Mouse (Mus musculus) lung, postnatal 36 days (tissue): ENCODE measurements around the gene Fgf4.

Source experiments
- DNase-seq: peaks from one replicate; pipeline ENCODE4 v3.0.0; 2022; ENCODE audit warnings: mixed read lengths

The Fgf4 gene

GRCm38 (mm10) chr7:144847067-144847466, at the start of gene Fgf4:
TSS of gene Fgf4 (plus strand) at chr7:144847367.
- no peak for DNase-seq

DNA sequence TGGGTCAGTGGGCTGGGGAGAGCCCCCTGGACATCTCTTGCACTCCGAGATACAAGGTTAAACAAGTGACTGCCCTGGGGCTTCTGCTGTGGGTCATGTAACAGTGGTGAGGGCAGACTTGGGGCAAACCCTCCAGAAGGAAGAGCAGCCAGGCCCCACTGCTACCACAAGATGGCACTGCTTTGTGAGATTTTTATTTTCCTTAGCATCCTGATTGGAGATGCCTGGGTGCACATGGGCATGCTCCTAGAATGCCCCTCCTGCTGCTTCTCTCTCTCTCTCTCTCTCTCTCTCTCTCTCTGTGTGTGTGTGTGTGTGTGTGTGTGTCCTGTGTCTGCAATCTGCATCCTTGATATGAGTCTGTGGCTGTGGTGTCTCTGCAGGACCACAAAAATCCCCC, 48.7 kb upstream of the Fgf4 start:
- peak; percentile 9 for DNase-seq

- no peak for DNase-seq
Observed at GRCm38 (mm10) chr7:144807036-144807435, 40.1 kb upstream of the Fgf4 start.

DNA sequence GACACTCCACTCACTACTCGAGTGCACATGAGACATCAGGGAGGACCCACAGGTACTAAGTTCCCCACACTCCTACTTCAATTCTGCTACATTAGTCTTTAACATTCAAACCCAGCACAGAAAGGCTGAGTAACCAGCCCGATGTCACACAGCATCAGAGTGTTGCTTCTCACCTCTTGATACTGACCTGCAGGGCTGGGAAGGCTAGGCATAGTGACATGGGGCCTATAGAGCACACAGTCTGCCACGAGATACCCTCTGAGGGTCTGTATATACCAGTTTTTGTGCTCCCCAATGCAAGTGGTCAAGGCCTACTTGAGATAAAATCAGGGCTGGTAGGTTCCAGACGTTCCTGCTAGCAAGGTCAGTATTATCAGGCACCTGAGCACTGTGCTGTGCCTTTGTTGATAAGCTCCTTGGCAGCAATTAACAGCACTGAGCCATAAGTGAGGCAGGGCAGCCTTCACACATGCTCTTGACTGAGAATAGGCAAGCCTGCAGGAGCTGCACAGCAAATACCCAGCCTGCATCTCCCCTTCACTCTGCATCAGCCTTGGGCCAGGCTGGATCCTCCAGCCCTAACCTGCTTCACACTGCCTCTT, 39.1 kb upstream of the Fgf4 start:
- no peak for DNase-seq

GRCm38 (mm10) chr7:144811521-144811920, 35.6 kb upstream of the Fgf4 start:
- peak; percentile 6 for DNase-seq

DNA sequence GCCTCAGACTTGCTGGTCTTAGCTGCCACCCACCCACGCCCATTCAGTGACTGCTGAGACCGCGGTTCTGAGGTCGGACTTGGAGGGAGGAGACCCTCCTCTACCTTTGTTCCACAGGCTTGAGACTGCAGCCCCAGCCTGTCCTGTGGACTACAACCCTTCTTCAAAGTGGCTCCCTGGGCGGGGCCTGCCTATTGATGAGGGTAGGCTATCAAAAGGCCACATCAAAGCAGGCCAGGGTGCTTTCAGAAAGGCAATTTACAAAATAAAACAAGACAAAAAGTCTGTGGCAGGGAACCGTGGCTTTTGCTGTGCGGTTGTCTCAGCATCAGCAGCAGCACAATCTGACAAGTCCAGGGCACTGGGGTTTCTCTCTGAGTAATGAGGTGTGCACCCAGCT, 25.3 kb upstream of the Fgf4 start:
- DNase-seq: no peak

DNA sequence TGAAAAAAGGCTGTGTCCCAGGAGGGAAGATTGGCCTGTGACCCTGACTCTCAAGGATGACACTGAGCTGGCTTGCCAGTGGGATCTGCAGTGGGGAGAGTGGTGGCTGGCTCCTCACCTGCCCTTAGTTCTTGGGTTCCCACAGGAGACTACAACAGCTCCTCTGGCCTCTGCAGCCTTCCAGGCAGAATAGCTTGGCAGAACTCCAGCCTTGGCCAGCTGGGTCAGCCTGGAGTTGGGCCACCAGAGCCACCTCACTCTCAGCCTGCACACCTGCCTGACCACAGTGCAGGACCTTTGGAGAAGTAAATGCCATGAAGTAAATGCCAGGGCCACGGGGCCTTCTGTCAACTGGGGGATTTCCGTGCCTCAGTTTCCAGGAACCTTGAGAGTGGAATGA, 23.2 kb upstream of the Fgf4 start:
- DNase-seq: no peak

DNA sequence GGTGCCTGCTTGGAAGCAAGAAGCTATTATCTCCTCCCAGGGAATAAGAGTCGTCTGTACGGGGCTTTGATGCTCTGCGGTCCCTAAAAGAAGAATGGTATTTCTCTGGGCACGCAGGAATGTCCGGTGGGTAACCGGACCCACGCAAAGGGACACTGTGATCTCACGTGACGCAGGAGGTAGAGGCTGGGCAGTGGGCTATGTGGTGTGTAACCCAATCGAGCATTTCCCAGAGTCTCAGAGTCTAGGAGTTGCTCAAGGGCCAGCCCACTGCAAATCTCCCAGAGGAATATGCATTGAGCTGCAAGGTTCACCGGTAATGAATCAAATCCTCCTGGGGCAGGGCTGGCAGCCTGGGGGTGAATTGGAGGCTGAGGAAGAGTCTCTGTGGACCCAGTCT, 18.8 kb upstream of the Fgf4 start:
- no peak for DNase-seq

DNA sequence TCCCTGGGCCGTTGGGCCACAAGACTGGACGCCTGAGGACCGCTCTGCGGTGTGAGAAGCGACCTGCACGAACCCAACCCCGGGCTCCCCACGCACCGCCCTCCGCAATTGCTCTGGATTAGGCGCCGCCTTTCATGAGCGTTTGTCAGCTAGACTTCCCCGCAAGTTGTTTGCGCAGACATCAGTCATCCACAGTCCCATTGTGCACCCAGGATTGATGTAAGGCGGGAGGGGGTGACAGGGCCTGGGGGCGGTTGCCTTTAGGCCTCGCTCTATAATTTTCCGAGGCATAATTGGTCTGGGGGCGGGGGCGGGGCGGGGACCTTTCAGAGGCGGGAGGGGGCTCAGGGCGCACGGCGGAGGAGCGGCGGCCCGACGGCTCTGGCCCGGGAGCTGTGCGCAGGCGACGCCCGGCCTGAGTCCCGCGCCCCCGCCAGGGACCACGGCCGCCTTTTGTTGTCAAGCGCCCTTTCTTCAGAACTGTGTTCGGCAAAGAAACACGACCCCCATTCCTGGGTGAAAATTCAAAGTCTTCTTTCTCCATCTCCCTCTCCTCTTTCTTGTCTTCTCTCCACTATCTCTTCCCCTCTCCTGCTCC, 9.2 kb upstream of the Fgf4 start, which contains the start of gene Fgf3:
TSS of gene Fgf3 (plus strand) at position 193 of the 598 bp plus-strand sequence.
- DNase-seq: no peak

GRCm38 (mm10) chr7:144838522-144839503, 8.4 kb upstream of the Fgf4 start:
- no peak for DNase-seq

- DNase-seq: peak; percentile 57
Observed at GRCm38 (mm10) chr7:144846158-144846557, 1.0 kb upstream of the Fgf4 start.

DNA sequence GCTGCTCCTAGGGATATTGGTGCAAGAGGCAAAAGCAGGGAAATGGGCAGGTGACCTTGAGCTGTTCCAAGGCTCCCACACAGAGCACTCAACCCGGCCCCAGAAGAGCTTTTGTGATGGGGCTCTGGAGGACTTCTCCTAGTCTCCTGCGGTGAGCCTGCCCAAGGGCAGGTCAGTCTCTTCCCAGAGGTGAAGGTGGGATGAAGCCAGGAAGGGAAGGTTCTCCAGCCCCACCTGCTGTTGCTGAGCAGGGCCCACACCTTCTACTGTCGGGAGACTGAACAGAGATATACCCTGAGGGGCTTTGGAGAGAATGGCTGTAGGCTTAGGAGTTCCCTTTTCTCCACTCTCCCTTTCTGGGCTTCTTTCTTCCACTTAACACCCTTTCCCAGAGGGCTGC, 4.2 kb downstream of the Fgf4 start:
- no peak for DNase-seq

DNA sequence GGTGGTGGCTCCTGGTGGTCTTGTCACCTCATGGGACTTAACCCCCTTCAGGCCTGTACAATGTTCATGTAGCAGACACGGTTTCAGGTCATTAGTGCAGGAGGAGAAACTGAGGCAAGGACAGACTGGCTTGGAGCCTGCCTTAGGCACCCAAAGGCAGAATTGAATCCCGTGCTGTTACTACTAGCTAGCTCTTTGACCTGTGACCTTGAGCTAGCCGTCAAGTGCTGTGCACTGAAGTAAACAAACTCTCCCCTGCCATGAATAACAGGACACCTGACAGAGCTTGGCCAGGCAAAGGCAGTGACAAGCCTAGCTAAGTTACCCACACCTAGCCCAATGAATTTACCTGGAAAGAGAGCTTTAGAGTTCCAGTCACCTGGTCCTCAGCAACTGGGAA, 7.8 kb downstream of the Fgf4 start:
- no peak for DNase-seq

DNA sequence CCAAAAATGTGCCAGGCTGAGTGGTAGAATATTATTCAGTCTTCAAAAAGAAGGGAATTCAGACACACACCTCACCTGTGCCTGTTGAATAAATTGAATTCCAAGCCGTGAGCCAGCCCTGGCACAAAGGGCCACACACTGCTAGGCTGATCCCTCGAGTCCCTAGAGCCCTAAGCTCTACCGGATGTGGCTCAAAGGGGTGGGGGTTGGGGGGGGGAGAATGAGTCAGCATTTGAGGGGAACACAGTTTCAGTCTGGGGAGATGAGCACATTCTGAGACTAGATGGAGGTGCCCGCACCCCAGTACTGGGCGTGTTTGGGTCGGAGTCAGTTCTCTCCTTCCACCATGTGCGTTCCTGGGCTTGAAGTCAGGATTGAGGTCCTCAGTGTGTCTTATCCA, 10.0 kb downstream of the Fgf4 start:
- DNase-seq: no peak

GRCm38 (mm10) chr7:144857826-144858342, 10.7 kb downstream of the Fgf4 start:
- DNase-seq: no peak

DNA sequence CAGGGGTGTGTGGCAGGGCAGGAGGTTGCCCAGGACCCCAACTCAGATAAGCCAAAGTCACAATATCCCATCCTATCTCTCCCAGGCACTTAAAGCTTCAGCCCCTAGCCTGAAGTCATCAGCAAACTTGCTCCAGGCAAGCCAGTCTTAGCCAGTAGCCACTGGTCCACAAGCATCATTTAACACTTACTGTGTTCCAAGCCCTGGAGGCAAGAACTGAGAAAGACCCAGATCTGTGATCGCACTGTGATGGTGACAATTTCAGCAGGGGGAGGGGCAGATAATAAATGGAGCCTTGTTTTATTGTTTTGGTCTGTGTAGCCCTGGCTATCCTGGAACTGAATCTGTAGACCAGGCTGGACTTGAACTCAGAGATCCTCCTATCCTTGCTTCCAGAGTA, 11.5 kb downstream of the Fgf4 start:
- no peak for DNase-seq

GRCm38 (mm10) chr7:144861056-144861768, 14.0 kb downstream of the Fgf4 start:
- no peak for DNase-seq

DNA sequence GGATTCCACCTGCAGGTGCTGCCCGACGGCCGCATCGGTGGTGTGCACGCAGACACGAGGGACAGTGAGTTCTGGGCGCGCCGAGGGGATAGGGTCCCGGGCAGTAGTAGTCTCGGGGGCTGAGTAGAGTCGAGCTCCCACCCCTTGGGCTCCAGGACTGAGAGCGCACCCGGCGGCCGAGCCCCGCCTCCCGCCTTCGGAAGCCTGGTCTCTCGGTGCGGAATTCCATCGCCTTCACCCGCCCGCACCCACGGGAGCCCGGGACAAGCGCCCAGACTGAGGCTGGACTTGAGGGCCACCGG, 14.6 kb downstream of the Fgf4 start:
- DNase-seq: no peak

GRCm38 (mm10) chr7:144862126-144862525, 15.0 kb downstream of the Fgf4 start:
- DNase-seq: no peak

- DNase-seq: no peak
Observed at GRCm38 (mm10) chr7:144862712-144863111, 15.5 kb downstream of the Fgf4 start.

DNA sequence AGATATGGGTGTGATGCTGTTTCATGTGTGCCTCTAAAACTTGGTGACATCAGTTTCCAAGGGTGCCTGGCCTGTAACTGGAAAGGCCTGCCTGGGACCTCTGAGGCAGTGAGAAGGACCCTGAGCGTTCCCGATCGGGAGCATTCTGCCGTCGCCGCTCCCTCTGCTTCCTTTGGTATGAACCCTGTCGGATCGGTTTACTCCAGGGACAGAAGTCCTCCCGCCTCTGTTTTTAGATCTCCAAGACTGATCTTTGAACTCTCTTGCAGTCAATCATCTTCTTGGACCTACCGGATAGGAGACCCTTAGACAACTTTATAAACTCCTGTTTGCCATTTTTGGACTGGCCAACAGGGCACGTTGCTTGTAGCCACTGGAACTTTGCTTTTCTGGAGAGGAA, 16.0 kb downstream of the Fgf4 start:
- no peak for DNase-seq

DNA sequence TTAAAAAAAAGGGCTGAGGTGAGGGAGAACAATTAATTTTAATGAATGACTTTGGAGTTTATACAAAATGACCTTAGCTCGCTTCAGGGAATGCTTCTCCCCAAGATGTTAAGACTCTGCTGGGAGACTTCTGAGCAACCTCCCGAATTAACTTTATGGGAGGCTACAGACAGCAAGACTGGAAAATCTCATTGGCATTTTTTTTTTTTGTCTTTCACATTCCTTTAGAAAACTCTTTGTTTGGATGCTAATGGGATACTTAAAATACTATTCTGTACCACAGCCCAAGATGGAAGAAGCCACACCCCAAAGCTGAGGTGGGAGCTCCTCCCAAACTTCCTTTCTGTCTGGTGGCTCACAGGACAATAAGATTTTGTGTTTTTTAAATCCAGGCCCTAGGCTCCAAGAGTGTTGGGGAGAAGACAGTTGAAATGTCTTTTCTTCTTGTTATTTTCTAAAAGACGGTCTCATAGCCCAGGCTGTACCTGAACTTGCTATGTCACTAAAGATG, 17.0 kb downstream of the Fgf4 start:
- no peak for DNase-seq

GRCm38 (mm10) chr7:144867161-144867560, 20.0 kb downstream of the Fgf4 start:
- no peak for DNase-seq
